In the genomic region with DNA sequence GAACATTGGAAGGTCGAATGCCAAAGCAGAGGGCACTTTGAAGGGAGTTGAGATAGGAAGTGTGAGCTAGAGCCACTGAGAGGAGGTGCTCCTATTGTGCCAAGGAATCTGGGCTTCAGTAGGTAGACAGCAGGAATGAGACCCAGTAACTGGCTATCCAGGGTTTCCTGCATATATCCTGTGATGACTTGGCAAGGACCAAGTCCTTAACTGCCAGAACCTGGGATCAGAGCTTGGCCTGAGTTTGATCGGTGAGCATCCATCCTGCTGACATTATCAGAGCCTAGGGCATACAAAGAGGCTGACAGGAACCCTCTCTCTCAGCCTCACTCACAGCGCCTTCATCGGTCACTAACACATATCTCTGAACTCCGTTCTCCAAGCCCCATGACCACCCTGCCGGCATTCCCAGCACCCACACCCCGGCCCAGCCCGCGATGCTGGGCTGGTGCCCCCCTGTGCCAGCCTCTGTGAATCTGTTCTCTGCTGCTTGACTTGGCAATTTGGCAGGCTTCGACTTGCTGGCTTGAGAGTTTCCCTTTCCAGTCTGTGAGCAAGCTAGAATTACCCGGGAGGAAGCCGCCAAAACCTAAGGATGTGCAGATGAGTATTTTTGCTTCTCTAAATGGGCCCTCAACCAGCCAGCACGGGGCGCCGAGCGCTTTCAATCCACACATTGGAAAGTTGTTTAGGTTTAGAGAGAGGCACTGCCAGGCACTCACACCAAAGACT, we compare ENCODE assay signal across 10 mouse cellular contexts.
DNase-seq lines count a peak whose midpoint lies in the region; ATAC-seq and TF ChIP-seq lines count a peak whose summit lies in the region.
"Had no signal": no experiment of that assay in that cellular context is flagged by ENCODE, and none has a peak within 500 bp of the region (broad histone marks: within the 10 kb centered on the region; RNA-seq: fewer than 3 reads in every experiment).

No protein-coding gene starts in this region.

- ATAC-seq in midbrain, embryonic 12.5 days (ENCODE audit: low FRiP score, low read depth) = no peak
- ATAC-seq in inflammation-experienced regulatory T-cells, adult 6 months = no peak
- no peak for ATAC-seq in lung, postnatal 0 days

- WGBS in midbrain, embryonic 12.5 days = 90% methylated on average over 16 of the region's 16 CpGs
- WGBS in midbrain, embryonic 10.5 days = 92% methylated on average over 16 of the region's 16 CpGs
- WGBS in lung, postnatal 0 days = 75% methylated on average over 16 of the region's 16 CpGs

- peaks cover 14% of the 10 kb centered on the region for H3K4me1 ChIP-seq in midbrain, embryonic 12.5 days
- H3K4me1 ChIP-seq in midbrain, embryonic 10.5 days = peaks cover 15% of the 10 kb centered on the region
- H3K4me1 ChIP-seq in lung, postnatal 0 days (ENCODE audit: insufficient read depth, low read depth, low read length) = no peaks in the 10 kb centered on the region

- no peak overlapping the region for H3K4me3 ChIP-seq in midbrain, embryonic 12.5 days
- no peak overlapping the region for H3K4me3 ChIP-seq in midbrain, embryonic 10.5 days
- no peak overlapping the region for H3K4me3 ChIP-seq in lung, postnatal 0 days (ENCODE audit: low read depth, low read length)
- H3K4me3 ChIP-seq: limb, embryonic 13.5 days had no signal

- H3K36me3 ChIP-seq in midbrain, embryonic 12.5 days = peaks cover 23% of the 10 kb centered on the region
- H3K36me3 ChIP-seq in midbrain, embryonic 10.5 days = peaks cover 91% of the 10 kb centered on the region
- no peaks in the 10 kb centered on the region for H3K36me3 ChIP-seq in lung, postnatal 0 days (ENCODE audit: insufficient read depth, low read length)
- H3K36me3 ChIP-seq: G1E had no signal

- TF ChIP-seq CTCF in lung, postnatal 0 days (IDR thresholded peaks at IDR 0.05) = no peak

- 0 out of 2 replicates have a peak overlapping the region, but pooled peaks have one; percentile 6 for H3K27ac ChIP-seq in midbrain, embryonic 12.5 days (replicated peaks)
- H3K27ac ChIP-seq in midbrain, embryonic 10.5 days (replicated peaks) = no peak overlapping the region
- H3K27ac ChIP-seq in lung, postnatal 0 days (ENCODE audit: low read length) = no peak overlapping the region
- H3K27ac ChIP-seq: limb, embryonic 13.5 days had no signal

- no peaks in the 10 kb centered on the region; the same call in 1 of the 2 replicates for H3K27me3 ChIP-seq in midbrain, embryonic 12.5 days
- no peaks in the 10 kb centered on the region for H3K27me3 ChIP-seq in midbrain, embryonic 10.5 days (ENCODE audit: low read depth, poor library complexity, severe bottlenecking)
- no peaks in the 10 kb centered on the region for H3K27me3 ChIP-seq in lung, postnatal 0 days (replicated peaks; ENCODE audit: insufficient read depth, low read length)
- H3K27me3 ChIP-seq: limb, embryonic 13.5 days had no signal

- no peak for DNase-seq in midbrain, embryonic 10.5 days (ENCODE audit: low spot score)
- DNase-seq in cerebellum, postnatal 36 days = peak; percentile 74 to 77
- DNase-seq in layer of hippocampus, postnatal 25 days (ENCODE audit: extremely low spot score in 1 of 2, low spot score in 1 of 2) = peak; percentile 22 to 27
- DNase-seq in right cerebral cortex, postnatal 36 days (ENCODE audit: low spot score in 2 of 2) = peak; percentile 45 to 53
- DNase-seq in lung, postnatal 0 days (ENCODE audit: low spot score) = no peak
- DNase-seq in adrenal gland, adult 18-20 months (ENCODE audit: low spot score in 2 of 2) = no peak

- H3K9me3 ChIP-seq in midbrain, embryonic 12.5 days = no peaks in the 10 kb centered on the region
- no peaks in the 10 kb centered on the region for H3K9me3 ChIP-seq in midbrain, embryonic 10.5 days (replicated peaks)
- no peaks in the 10 kb centered on the region for H3K9me3 ChIP-seq in lung, postnatal 0 days (ENCODE audit: low read length)
- H3K9me3 ChIP-seq: G1E; limb, embryonic 13.5 days had no signal

- TF ChIP-seq EP300 in lung, postnatal 0 days (IDR thresholded peaks at IDR 0.05) = no peak

- H3K9ac ChIP-seq in midbrain, embryonic 12.5 days (replicated peaks) = no peak overlapping the region
- no peak overlapping the region for H3K9ac ChIP-seq in lung, postnatal 0 days (replicated peaks; ENCODE audit: low read depth)
- H3K9ac ChIP-seq: limb, embryonic 13.5 days had no signal

- no peak overlapping the region for H3K4me2 ChIP-seq in midbrain, embryonic 12.5 days (replicated peaks)
- no peak overlapping the region for H3K4me2 ChIP-seq in lung, postnatal 0 days (replicated peaks; ENCODE audit: low read depth, low read length)
- H3K4me2 ChIP-seq: limb, embryonic 13.5 days had no signal

Comparison
In these comparisons a context has a peak if more than half of its experiments do, and no peak if none do; other contexts are left out.
1. DNase-seq: peak in cerebellum, postnatal 36 days (2 of 2), layer of hippocampus, postnatal 25 days (2 of 2) and right cerebral cortex, postnatal 36 days (2 of 2); none in midbrain, embryonic 10.5 days (single experiment), lung, postnatal 0 days (single experiment) and adrenal gland, adult 18-20 months (0 of 2).